Mouse (Mus musculus): ENCODE measurements around the gene Itpr2. TPM values are rescaled to one million over a fixed set of nuclear protein-coding genes. Genes with fewer than 3 reads are reported as not detected.
A peak's percentile ranks its signal among the peaks of the same experiment; 100 is the strongest.

The Itpr2 gene
- 10 to 100 TPM; 40.3 to 45.9 (median 42.7) TPM for total RNA-seq (2022)

DNA sequence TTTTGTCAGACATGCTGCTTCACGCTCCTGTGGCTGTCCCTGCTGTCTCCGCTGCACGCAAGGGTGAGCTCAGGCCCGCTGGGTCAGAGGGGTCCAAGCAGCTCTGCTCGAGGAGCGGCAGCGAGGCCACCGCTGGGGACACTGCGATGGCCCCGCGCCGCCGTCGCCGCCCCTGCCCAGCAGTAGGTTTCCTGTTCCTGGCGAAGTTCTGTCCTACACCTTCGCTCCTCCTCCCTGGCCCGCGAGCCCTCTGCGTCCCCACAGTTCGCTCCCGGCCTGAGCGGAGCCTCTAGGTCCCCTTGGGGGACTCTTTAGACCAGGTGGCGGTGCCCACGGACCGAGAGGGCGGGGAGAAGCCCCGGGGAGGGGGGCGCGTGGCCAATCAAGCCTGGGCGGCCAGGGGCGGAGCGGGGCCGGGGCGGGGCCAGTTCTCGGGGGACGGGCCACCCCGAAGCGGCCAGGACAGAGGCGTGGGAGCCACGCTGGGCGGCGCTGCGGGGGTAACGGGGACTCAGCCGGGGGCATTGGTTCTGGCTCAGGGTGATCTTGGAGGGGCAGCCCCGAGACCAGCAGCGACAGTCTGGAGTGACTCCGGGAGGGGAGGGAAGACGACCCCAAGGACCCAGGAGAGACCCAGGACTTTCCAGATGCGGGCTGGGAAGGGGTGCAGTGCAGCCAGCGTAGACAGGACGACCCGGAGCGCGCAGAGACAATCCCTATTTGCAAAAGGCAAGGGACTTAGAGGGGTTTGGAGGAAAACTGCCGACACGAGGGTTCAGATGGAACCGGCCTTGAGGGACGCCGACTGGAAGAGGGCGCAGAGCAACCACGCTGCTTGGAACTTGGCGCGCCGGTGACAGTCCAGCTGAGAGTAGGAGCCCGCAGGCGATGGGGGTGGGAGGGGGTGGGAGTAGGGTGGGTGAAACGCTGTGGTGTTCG is at the start of gene Itpr2:
Gene Itpr2, minus strand, starts transcription at position 358 of the 939 bp plus-strand sequence.
- DNase-seq = peak; percentile 88

DNA sequence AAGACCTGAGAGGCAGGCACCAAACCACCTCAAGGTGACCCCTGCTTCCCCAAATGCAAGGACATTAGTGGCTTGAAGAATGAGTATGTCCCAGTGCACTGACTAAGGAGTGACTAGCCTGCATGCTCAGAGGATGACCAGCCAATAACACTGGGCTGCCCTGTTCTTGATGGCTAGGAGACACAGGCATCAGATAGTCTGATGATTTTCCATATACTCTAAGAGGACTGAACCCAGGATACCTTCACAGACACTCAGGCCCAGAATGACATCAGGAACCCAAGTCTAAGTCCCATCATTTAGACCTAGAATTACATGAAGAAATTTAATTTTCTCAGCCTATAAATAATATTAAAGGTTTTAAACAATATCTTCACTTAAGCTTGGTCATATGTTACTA is 49.3 kb upstream of the Itpr2 start:
- no peak for DNase-seq

DNA sequence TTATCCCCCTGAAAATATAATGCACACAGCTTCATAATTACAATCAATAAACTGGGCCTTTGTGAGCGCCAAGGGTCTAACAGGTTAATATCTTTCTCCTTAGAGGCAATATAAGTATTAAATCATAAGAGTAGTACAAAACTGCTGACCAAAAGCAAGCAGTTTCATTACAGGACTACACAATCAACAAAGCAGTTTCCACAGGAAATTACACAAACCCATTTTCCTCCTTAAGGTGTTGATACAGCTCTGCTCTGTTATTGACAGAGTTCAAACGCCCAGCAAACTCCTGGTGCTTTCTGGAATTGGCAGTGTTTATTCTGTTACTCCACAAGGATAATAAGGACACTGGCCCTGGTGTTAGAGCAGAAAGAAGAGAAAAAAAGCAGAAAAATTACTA is 48.4 kb upstream of the Itpr2 start:
- no peak for DNase-seq

DNA sequence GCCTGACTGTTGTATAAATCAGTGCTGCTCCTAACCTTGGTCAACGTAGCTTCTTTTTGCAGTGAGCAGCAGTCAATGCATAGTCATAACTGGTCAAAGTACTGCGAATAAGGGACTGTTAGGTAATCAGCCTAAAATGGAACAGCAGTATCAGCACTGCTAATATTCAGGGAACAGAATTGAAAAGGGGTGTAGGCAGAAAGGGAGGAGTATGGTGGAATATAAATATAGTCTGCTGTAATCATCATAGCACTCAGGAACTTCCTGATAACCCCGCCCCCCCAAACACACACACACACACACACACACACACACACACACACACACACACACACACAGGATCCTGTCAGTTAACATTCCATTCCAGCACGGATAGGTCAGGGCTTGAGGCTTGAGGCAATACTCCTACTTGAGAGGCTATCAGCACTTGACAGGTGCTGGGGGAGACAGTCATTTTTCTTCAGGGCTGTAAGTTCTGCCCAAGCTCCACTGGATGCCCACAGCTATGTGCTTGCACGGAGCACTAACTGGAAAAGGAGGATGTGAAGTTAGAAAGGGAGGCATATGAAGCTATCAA is 43.4 kb upstream of the Itpr2 start:
- no peak for DNase-seq

DNA sequence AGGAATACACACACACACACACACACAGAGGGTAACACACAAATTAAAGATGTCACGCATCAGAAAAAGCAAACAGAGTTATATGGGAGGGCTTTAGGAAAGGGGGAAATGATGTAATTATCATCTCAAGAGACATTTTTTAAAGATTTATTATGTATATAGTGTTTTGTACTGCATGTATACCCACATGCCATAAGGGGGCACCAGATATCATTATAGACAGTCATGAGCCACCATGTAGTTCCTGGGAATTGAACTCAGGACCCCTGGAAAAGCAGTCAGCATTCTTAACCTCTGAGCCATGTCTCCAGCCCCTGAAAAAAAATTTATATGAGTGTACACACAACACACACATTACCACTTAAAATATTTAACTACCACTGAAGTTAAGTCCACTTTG is 42.6 kb upstream of the Itpr2 start:
- DNase-seq = no peak

DNA sequence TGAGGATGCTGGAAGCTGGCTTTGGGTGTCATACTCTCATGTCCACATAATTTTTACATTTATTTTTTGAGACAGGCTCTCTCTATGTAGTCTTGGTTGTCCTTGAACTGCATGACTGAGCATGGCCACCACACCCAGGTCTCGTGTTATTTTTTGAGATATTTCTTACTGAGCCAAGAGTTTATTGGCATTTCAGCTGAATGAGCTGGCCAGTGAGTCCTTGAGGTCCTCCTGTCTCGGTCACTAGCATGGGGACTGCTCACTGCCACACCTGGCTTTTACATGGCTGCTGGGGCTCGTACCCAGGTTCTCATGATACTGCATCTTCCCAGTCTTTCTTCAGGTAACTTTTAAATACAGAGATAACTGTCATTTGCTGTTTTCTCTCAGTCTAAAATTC is 38.4 kb upstream of the Itpr2 start:
- DNase-seq = no peak

DNA sequence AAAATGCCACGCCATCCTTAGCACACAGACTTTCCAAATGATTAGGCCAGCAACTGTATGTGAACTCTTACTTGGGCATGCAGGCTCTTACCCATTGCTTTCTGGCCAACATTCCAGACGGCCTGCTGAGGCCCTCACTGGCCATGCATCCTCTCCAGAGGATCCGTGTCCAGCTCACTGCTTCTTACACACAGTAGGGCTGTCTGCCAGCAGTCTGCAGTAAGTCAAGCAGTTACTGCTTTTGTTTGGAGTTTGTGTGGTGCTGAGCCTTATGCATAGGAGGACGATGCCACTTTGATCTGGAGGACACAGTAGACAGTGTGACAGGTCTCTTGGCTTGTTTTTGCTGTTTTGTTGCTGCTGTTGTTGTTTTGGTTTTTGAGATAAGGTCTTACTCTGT is 36.6 kb upstream of the Itpr2 start:
- DNase-seq = no peak

DNA sequence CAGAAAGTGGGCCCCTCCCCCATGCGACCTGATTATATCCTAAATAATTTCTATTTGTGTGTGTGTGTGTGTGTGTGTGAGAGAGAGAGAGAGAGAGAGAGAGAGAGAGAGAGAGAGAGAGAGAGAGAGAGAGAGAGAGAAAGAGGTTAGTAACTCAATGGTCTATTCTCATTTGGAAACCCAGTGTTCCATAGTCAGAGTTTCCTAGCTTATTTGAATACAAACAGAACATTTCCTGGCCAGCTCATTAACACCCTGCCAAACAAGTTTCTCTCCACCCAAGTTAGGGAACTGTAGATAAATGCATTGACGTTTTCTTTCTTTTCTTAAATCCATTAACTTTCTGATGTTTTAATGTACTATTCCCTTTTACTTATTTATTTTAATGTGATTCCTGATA is 36.0 kb upstream of the Itpr2 start:
- DNase-seq = no peak

DNA sequence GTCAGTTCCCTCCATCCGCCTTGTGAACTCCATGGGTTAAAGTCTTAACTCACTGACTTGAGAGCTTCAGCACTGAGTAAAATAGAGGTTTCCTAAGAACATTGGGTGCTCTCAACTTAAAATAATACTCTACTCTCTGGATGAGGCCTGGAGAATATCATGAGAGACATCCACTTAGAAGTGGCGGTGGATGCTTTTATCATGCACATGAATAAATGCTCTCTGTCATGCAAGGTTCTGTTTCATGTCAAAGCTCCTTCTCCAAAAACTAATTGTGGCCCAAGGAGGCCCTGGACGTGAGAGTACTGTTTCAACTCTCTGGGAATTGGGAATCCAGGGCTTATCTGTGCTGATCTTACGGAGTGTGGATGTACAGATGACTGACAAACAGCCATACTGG is 35.1 kb upstream of the Itpr2 start:
- DNase-seq = no peak

DNA sequence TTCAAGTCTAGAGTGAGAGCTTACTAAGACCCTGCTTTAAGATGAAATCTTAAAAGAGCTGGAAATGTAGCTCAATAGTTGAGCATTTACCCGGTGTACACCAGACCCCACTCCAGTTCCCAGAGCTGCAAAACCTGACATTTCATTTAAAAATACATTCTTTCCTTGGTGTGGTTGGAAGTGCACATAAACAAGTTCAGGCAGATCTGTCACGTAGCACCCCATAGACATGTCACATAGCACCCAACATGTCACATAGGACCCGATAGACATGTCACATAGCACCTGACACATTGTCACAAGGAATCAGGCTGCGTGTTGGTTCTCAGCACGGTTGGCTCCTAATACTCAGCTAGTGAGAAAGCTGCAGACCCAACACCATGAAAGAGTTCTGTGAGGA is 33.5 kb upstream of the Itpr2 start:
- DNase-seq = no peak

DNA sequence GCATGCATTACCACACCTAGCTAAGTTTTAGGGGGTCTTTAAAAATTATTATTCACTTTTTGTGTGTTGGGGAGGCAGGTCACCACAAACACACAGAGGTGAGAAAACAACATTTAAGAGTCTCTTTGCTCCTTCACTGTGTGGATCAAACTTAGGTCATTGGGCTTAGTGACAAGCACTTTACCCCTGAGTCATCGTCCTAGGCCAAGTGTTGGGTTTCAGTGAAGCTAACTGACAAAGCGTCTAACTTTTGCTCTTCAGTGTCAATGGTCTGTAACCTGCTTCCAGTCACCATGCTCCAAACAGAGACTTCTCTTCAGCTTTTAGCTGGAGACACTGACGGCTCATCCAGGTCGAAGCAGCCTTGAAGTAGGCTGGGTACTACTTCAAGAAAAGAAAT is 31.1 kb upstream of the Itpr2 start:
- DNase-seq = no peak

DNA sequence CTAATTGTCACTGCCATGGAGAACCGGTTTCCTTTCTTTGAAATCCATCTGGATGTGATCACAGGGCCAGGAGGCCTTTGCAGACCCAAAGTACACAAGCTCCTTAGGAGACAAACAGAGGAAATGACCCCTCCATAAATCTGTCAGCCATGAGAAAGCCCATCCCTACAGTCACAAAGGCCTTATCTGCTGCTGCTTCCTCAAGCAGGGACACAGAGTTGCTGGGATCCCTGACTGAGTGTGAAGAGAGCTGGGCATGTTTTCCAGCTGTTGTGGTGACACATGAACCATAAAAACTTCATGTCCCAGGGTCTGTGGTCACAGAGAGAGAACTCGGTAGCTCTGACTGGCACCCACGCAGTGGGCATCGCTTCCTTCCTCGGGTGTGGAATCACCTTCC is 28.7 kb upstream of the Itpr2 start:
- no peak for DNase-seq

DNA sequence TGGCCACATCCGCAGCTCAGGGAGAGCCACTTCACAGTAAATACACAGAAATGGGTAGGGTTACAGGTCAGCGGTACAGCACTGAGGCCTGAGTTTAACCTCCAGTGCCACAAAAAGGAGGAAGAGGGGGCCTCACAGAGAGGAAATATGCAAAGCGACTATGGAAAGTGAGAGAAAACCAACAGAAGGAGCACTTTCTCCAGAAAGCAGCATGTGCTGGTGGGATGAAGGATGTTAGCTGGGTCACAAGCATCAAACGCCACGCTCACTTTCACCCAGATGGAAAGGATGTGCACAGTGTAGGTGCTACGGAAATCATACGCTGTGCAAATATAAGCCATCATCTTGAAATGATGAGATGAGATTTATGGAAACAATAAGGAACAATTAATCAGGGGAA is 28.3 kb upstream of the Itpr2 start:
- DNase-seq = no peak

DNA sequence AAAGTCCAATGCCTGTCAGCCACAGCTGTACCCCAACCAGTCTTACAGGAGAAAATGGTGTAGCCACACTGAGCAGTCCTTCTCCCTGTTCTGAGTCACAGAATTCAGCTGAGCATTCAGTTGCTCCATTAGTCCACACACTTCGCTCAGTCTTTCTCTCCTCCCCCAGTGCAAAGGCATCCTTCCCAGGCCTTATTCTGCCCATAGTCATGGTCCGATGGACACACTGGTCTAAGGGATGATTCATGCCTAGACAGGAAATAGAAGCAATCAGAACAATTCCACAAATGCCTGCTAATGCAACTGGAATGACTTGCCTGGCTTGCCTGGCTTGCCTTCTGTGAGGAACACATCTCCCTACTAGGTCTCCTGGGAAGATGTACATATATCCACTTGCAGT is 25.5 kb upstream of the Itpr2 start:
- no peak for DNase-seq

DNA sequence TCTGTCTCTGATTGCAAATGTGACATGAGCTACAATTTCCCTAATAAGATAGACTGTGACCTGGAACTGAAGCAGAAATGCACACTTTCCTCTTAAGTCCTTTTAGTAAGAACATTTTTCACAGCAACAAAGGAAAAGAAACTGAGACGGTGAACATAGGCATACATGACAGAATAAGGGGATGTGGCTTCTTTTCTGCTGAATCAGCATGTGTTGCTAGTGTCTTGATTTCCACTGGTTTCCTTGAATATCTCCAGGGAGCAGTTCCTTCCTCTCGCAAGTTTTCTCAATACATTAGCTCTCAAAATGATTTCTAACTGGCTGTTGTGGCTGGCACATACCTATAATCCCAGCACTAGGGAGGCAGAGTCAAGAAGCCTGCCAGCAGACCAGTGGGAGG is 23.5 kb upstream of the Itpr2 start:
- no peak for DNase-seq

DNA sequence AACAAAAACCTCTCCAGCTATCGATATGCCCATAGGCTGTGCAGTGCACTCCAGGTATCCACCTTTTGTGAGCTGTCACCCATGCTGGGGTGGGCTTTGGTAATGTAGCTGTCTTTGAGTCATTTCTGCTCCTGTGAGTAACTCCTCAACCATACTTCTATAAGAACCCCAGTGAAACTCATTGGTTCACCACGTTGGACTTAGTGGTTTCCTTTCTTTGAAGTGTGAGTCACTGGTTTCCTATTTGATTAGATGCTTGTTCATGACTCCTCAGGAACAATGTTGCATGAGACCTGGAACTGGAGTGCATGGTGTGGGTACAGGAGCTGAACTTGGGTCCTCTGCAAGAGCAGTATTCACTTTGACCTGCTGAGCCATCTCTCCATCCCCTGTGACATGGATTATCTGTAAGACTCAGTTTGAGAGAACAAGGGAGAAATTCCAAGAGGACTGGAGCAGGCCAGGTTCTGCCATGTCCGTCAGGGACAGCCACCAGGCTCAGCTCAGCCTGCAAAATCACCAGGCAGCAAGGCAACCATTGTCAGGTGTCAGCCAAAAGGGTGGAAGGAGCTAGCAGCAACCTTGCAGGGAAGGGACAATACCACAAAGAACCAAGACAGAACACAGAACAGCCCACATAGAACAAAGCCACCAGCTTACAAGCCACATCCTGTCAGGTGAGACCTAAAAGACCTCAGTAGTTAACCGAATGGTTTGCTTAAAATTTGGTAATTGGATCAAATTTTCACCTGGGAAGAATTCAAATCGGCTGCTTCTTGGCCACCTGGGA is 19.6 kb upstream of the Itpr2 start:
- DNase-seq = no peak

DNA sequence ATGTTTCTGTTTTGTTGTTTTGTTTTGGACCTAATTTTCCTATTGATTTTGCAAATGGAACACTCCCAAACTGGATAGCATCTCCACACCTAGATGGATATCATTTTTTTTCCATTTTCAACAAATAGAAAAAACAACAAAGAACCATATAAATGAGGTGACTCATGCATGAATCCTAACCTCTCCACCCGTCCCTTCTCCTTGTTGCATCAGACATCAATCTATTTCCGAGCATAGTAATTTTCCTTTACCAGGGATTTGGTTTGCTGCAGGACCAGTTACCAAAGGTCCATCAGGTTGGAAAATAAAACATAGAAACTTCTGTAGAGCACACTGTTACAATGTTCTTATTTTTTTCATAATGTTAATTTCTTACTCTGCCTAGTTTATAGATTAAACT is 17.0 kb upstream of the Itpr2 start:
- DNase-seq = no peak

DNA sequence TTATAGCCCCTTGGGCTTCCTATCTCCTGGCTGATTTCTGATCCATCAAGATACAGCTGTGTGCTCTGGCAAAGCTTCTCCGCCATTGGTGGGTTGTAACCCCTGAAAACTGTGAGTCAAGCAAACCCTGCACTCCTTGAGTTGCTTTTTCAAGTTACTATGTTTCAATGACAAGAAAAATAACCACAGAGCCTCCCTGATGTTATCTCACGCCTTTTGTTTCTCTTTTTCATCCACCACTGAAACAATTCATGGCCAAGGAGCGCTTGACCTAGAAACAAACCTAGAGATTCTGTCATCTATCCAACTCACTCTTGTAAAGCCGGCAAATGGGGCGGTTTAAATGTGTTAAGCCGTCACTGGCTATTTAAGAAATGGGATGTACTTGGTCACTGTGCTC is 13.9 kb upstream of the Itpr2 start:
- DNase-seq = no peak

DNA sequence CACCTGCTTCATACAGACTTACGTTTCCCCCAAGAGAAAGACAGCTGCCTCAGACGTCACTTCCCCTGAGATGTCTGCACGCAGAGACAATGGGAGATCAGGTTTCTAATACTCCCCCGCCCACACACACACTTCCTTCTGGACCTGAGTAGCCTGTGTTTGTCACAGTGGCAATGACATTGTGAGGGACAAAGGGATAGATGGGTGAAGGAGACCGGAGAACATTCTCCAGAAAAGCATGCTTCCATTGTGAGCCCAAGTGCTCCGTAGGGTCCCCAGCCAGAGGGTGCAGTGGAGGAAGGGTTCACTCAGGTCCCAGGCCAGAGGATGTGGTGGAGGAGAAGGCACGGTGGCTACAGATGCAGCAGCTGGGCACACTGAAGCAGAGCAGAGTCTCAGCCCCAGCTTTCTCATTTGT is 12.5 kb upstream of the Itpr2 start:
- DNase-seq = no peak

DNA sequence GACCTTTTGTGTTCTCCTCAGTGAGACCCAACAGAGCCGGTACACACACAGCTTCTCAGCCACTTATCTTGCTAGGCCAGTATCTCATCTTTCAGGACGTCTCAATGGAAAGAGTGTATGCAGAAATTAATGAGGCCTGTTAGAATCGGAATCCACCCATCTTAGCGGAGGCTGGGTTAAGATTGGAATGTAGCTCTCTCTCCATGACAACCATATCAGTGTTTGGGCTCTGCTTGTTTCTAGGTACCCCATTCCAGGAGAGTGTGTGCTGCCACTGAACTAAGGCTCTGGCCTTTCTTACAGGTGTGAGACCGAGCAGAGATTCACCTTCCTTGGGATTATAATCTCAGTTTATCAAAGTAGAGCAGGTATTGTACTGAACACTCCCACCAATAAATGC is 11.9 kb upstream of the Itpr2 start:
- DNase-seq = no peak

DNA sequence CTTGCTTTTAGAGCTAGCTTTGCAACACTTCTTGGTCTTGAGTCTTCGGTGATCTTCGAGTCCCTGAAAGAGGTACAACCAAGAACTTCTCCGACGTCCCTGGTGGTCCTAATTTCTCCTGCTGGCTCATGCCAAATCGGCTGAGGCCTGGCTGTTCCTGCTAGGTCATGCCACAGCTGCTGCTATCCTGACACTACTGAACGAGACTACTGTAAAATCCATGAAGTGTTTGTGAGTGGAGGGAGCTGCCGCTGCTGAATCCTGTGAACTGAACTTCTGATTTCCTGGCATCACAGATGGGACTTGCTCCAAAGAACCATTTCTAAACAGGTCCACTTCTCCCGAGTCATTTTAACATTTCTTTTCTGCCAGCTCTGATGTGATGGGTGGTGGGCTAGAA is 11.4 kb upstream of the Itpr2 start:
- DNase-seq = no peak

DNA sequence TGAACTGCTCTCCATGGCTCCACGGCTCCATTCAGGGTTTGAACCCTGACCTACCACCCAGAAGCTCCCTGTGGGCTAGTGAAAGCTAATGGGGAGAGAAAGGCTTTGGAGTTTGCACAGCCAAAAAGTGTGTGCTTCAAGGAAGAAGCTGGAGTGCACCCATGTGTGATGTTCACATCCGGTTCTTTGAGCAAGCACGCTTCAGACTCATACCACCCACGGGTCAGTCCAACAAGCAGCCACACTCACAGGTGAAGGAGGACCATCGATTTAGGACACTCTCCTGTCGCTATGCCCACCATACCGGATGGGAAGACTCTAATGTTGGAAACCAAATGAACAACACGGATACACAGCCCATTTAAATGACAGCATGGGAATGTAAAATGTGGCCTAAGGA is 9.5 kb upstream of the Itpr2 start:
- DNase-seq = no peak

DNA sequence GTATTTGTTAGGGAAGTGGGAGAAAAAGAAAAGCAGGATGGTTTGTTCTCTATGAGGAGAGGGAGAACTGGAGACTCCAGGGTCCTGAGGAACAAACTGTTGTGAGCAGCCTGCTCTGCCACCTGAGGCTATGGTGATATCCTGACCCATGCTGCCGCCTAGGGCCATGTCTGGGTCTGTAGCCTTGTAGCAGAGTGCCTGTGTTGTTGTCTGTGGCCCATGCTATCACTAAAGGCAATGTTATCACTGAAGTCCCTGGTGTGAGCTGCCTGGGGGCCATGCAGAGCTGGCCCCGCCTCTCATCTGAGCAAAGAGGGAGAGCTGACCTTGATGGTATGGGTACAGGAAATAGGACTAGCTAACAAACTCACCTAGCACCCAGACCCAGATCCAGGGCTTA is 7.9 kb upstream of the Itpr2 start:
- no peak for DNase-seq

DNA sequence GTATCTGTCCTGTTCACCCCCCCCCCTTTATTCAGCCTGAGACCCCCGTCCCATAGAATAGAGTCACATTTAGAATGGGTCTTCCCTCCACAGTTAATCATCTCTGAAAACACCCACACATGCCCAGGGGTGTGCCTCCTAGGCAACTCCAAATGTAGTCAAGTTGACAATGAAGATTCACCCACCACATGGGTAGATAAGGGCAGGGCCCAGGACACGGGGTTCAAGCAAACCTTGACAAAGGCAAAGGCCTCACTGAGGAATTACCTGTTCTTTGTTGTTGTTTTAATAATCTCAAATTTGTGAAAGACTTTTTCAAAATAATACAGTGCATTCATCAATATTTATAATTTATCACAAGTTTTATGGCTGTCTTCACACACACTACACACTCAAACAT is 2.4 kb upstream of the Itpr2 start:
- no peak for DNase-seq

Measured in adrenal gland, adult 8-10 months (tissue).